Mouse (Mus musculus): Measurements from ENCODE around the gene Gm17651. TPM values are rescaled to one million over a fixed set of nuclear protein-coding genes. Genes with fewer than 3 reads are reported as not detected.

The Gm17651 gene
- not detected in 2 replicates for polyA plus RNA-seq (2012)

GRCm38 (mm10) chr3:97674644-97675110 lies at the start of gene Gm17651:
TSS of gene Gm17651 (minus strand) at chr3:97674694.

GRCm38 (mm10) chr3:97657655-97658411 lies 16.7 kb downstream of the Gm17651 start, which contains the start of gene Prkab2:
TSS of gene Prkab2 (plus strand) at chr3:97658193.

GRCm38 (mm10) chr3:97628391-97629001 lies 46.0 kb downstream of the Gm17651 start, which contains the start of gene Fmo5:
TSS of gene Fmo5 (plus strand) at chr3:97628804.

Other genes starting within 250 kb of the Gm17651 start
- gene Chd1l, start 64.5 kb downstream of the Gm17651 start, polyA plus RNA-seq (2012): 8.5 and 11.5 TPM in 2 replicates
- 0.53 and 0.92 TPM in 2 replicates for gene Fmo5, start 45.9 kb downstream of the Gm17651 start, polyA plus RNA-seq (2012)
- 1.6 and 2.0 TPM in 2 replicates for gene Prkab2, start 16.5 kb downstream of the Gm17651 start, polyA plus RNA-seq (2012)
- 0.97 and 1.2 TPM in 2 replicates for gene Pde4dip, start 214.0 kb upstream of the Gm17651 start, polyA plus RNA-seq (2012)
- gene Sec22b, start 226.5 kb upstream of the Gm17651 start, polyA plus RNA-seq (2012): 75.1 and 76.7 TPM in 2 replicates

All from megakaryocyte-erythroid progenitor cell, adult 5 weeks (primary cell).